Mouse (Mus musculus) c-Kit-positive CD71-negative TER-119-negative erythroid progenitor cells, embryonic 14.5 days (primary cell): Measurements from ENCODE around the gene Zmiz1.

Experiments used
- DNase-seq: peaks from one replicate; pipeline ENCODE4 v3.0.0-alpha.2; 2013; ENCODE audit warnings: low read depth

Gene Zmiz1

DNA sequence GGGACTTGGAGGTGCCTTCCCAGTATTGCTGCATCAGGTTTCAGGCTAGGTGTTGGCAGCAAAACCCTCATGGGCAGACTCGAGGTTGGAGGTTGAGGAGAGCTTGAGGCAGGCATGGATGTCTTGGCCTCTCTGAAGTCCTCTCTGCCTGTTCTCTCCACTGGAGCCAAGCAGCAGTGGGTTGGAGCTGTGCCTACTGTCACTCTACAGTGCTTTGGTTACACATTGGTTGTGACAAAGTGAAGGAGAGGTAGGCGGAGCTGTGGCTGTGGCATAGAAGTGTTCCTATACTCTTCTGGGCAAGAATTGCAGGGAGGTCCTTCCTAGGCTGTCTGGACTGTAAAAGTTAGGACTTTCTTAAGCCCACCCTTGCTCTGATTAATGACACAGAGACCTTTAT, 237.4 kb downstream of the Zmiz1 start:
- DNase-seq, result no peak

DNA sequence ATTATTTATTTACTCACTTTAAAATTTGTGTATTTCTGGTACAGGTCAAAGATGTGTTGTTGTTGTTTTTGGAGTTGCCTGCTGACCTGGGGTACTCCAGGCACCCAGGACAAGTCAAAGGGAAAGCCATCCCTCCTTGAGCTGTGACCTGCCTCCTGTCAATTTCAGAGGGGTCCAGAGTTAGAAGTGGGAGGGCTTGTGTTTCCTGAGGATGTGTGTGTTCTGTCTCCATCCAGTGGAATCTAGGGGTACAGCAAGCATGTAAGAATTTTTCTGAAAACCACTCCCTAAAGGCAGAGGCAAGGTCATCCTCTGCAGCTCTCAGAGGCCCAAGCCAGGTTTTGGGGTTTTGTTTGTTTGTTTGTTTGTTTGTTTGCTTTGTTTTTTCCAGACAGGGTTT, 243.0 kb downstream of the Zmiz1 start:
- peak; percentile 44 for DNase-seq

- DNase-seq, result peak; percentile 50
These were observed 248.8 kb downstream of the Zmiz1 start for GRCm38 (mm10) chr14:25707691-25708181.

DNA sequence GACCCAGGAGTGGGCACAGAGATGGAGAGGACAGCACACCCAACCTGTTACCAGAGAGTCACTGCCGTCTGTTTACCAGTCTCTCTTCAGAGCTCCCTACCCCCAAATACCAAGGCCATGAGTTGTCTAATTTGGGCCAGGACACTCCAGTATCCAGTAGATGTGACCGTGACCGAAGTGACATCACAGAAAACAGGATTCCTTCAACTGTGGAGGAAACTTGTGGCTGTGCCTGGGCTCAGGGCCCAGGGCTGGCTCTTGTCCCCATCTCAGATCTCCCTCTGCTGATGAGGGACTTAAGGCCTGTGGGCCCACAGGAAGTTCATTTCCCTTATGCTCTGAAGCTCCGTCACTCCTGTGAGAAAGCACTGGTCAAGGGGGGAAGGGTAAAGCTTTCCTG, 249.5 kb downstream of the Zmiz1 start:
- no peak for DNase-seq

DNA sequence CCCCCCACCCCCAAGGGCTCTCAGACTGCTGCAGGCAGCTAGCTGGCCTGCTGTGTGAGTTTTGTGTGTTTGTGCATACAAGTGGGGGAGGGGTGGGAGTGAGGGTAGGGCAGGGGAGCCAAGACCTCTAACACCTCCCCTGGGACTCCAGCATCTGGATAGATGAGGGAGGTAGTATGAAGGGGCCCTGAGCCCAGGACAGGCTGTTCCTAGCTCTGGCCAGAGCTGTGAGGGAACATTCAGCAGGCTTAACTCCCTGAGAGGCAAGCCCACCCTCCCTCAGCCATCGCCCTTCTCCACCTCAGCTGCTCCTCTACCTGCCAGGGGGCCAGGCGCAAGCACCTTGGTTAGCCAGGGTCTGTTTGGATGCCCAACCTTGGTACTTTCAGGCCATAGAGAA, 249.9 kb downstream of the Zmiz1 start:
- DNase-seq, result no peak

DNA sequence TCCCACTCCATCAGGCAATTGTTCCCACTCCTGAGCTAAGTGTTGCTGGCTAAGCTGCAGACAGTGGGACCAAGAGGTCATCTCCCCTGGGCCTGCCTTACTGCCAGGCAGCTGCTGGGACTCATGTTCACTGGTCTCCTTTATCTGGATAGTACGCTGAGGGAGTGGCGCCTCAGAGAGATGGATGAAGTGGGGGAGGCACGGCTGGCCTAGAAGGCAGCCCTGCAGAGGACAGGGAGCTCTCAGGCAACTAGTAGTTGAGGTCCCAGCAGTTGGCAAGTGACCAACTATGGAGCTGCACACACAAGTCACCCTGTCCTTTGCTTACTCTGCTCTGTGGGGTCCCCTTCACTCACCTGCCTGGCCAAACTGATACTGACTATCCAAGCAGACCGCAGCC, 251.1 kb downstream of the Zmiz1 start:
- DNase-seq, result no peak

GRCm38 (mm10) chr14:25710681-25711080, 251.7 kb downstream of the Zmiz1 start:
- DNase-seq, result no peak

DNA sequence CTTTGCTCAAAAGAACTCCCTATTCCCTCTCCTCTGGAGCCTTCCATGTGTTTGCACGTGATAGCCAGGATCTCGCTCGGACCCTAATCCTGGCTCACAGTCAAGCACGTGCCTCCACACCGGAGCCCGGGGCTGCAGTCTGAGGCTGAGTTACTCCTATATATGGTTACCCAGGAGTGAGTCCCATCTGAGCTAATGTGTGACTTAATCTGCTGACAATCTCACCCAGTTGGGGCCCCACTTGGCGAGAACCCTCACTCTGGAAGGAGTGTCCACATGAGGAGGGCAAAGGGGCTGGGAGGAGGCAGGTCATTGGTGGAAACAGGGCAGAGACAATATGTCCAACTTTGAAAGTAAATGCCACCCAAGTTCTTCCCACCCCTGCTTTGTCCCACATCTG, 252.2 kb downstream of the Zmiz1 start:
- DNase-seq, result no peak

- DNase-seq, result no peak
These were observed 252.6 kb downstream of the Zmiz1 start for GRCm38 (mm10) chr14:25711602-25712001.

DNA sequence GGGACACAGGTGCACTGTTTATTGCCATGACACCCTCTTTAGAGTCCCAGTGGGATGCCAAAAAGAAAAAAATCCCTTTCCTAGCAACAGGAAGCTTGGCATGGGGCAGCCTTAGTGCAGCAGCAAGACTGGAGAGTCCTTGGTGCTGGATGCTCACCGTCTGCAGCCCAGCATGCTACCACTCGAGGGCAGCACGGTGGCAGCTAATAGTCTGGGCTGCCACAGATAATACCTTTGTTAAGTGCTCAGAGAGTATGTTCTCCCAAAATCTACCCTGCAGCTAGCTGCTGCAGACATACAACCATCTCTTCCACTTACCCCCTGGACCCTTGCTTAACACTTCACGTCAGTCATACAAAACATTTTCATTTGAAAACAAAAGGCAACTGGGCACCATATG, 254.5 kb downstream of the Zmiz1 start:
- DNase-seq, result no peak
